Mouse (Mus musculus) spleen, adult 2 months (tissue): ENCODE results near the gene Sash1.

ENCODE experiments used
- CTCF ChIP-seq: fragments of 200-500 bp; IDR thresholded peaks from 2 replicates; pipeline ENCODE4 v1.5.1; 2011; ENCODE audit warnings: mild to moderate bottlenecking, inconsistent platforms; ENCODE audit not compliant: insufficient read depth, insufficient read length, insufficient replicate concordance; ENCODE audit errors: extremely low read depth
- POLR2A ChIP-seq: fragments of 200-500 bp; IDR thresholded peaks from 2 replicates; pipeline ENCODE4 v1.6.1; 2011; ENCODE audit warnings: low read depth, low read length, inconsistent platforms

DNA sequence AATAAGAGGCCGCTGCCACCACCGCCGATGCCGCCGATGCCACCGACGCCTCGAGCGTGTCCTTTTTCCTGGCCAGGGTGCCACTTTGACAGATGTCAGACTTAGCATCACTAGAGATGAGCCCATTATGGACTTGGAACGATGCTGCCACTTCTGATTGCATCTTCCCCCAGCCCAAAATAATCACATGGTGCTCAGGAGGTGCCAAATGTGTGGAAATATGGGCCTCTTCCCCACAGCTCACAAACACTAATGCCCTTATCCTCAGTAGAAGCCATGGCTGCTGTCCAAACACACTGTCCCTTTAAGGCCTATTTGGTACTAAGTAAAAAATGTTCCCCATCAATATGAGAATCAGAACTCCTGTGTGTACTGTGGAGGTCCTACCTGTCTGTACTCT is 39.6 kb downstream of the Sash1 start:
- TF ChIP-seq CTCF (no peak), POLR2A (no peak)
